ENCODE assay signal across 21 mouse cellular contexts in genomic region chr6:33987132-33987531, GRCm38 (mm10). TPM values are rescaled to one million over a fixed set of nuclear protein-coding genes. Genes with fewer than 3 reads are reported as not detected.
DNase-seq lines count a peak whose midpoint lies in the region; ATAC-seq lines count a peak whose summit lies in the region.
"Had no signal": no experiment of that assay in that cellular context is flagged by ENCODE, and none has a peak within 500 bp of the region (broad histone marks: within the 10 kb centered on the region; RNA-seq: fewer than 3 reads in every experiment).

No protein-coding gene starts in this region.

- peak; percentile 69 for DNase-seq in midbrain, embryonic 11.5 days (ENCODE audit: low spot score, missing footprints)
- no peak for DNase-seq in midbrain, embryonic 10.5 days (ENCODE audit: low spot score)
- peak; percentile 65 for DNase-seq in ZHBTc4 (ENCODE audit: low read depth, low spot score)
- DNase-seq in heart, adult 9 months (ENCODE audit: low spot score in 2 of 2) = no peak
- DNase-seq in spleen, postnatal 36 days (ENCODE audit: low spot score in 2 of 2) = no peak
- DNase-seq: adrenal gland, adult 2 months; adrenal gland, postnatal 10 days; adrenal gland, postnatal 25 days; B cell, adult 2 months; cerebellum, adult 11-12 months; cerebellum, adult 2 months; cerebellum, adult 9-10 months; cerebellum, postnatal 10 days; cerebellum, postnatal 25 days; forebrain, postnatal 0 days had no signal

- no peak overlapping the region for H3K27ac ChIP-seq in midbrain, embryonic 11.5 days (ENCODE audit: low read depth, low read length)
- H3K27ac ChIP-seq in midbrain, embryonic 10.5 days (replicated peaks) = no peak overlapping the region
- H3K27ac ChIP-seq: embryonic facial prominence, embryonic 10.5 days; embryonic facial prominence, embryonic 12.5 days; forebrain, embryonic 13.5 days; forebrain, embryonic 15.5 days had no signal

- 72% methylated on average over 5 of the region's 5 CpGs for WGBS in midbrain, embryonic 11.5 days
- WGBS in midbrain, embryonic 10.5 days = 65% methylated on average over 5 of the region's 5 CpGs

- peaks cover 2% of the 10 kb centered on the region; the same call in 1 of the 2 replicates for H3K4me1 ChIP-seq in midbrain, embryonic 11.5 days (ENCODE audit: control insufficient read depth, insufficient read depth, low read length)
- H3K4me1 ChIP-seq in midbrain, embryonic 10.5 days = peaks cover 7% of the 10 kb centered on the region
- H3K4me1 ChIP-seq: embryonic facial prominence, embryonic 12.5 days had no signal

- no peak overlapping the region for H3K4me2 ChIP-seq in midbrain, embryonic 11.5 days
- H3K4me2 ChIP-seq: embryonic facial prominence, embryonic 12.5 days; forebrain, embryonic 13.5 days; forebrain, embryonic 15.5 days had no signal

- no peak for ATAC-seq in midbrain, embryonic 11.5 days (ENCODE audit: low FRiP score)
- ATAC-seq: CD4-positive, CD25-positive, alpha-beta regulatory T cell, adult 4 months; forebrain, embryonic 13.5 days; forebrain, embryonic 15.5 days; forebrain, postnatal 0 days had no signal

- no peak overlapping the region for H3K4me3 ChIP-seq in midbrain, embryonic 11.5 days (ENCODE audit: low read depth, low read length)
- H3K4me3 ChIP-seq in midbrain, embryonic 10.5 days = no peak overlapping the region
- H3K4me3 ChIP-seq: embryonic facial prominence, embryonic 10.5 days; embryonic facial prominence, embryonic 12.5 days; forebrain, embryonic 13.5 days; forebrain, embryonic 15.5 days had no signal

- H3K9ac ChIP-seq in midbrain, embryonic 11.5 days (ENCODE audit: low read length) = no peak overlapping the region
- H3K9ac ChIP-seq: embryonic facial prominence, embryonic 12.5 days; forebrain, embryonic 13.5 days; forebrain, embryonic 15.5 days; forebrain, postnatal 0 days had no signal

- no peaks in the 10 kb centered on the region for H3K36me3 ChIP-seq in midbrain, embryonic 11.5 days (ENCODE audit: control insufficient read depth, insufficient read depth, low read length)
- no peaks in the 10 kb centered on the region for H3K36me3 ChIP-seq in midbrain, embryonic 10.5 days
- H3K36me3 ChIP-seq: embryonic facial prominence, embryonic 10.5 days; embryonic facial prominence, embryonic 12.5 days; forebrain, embryonic 15.5 days had no signal

- H3K9me3 ChIP-seq in midbrain, embryonic 11.5 days (ENCODE audit: control insufficient read depth, low read length) = no peaks in the 10 kb centered on the region
- no peaks in the 10 kb centered on the region for H3K9me3 ChIP-seq in midbrain, embryonic 10.5 days (replicated peaks)
- H3K9me3 ChIP-seq: embryonic facial prominence, embryonic 10.5 days; embryonic facial prominence, embryonic 12.5 days; forebrain, embryonic 13.5 days; forebrain, embryonic 15.5 days had no signal

- no peaks in the 10 kb centered on the region for H3K27me3 ChIP-seq in midbrain, embryonic 11.5 days (ENCODE audit: control insufficient read depth, insufficient read depth, low read length)
- H3K27me3 ChIP-seq in midbrain, embryonic 10.5 days (ENCODE audit: low read depth, poor library complexity, severe bottlenecking) = no peaks in the 10 kb centered on the region
- H3K27me3 ChIP-seq: CH12.LX; embryonic facial prominence, embryonic 12.5 days; forebrain, embryonic 13.5 days; forebrain, embryonic 15.5 days had no signal

RNA-seq across cellular contexts. Expression of gene Lrguk, which starts 42.1 kb away (rescaled TPM):
- polyA plus RNA-seq in midbrain, embryonic 11.5 days (2014; fragmentation: Nextera tagmentation; extraction: Ambion mirVana) = 0.78 and 1.7 TPM in 2 replicates
- 1.1 and 1.3 TPM in 2 replicates for polyA plus RNA-seq in midbrain, embryonic 10.5 days (2016; fragmentation: Nextera tagmentation; extraction: Ambion mirVana)
- polyA plus RNA-seq: CD4-positive, CD25-positive, alpha-beta regulatory T cell, adult 4 months had no signal

Comparison
In these comparisons a context has a peak if more than half of its experiments do, and no peak if none do; other contexts are left out.
1. DNase-seq: peak in midbrain, embryonic 11.5 days (single experiment) and ZHBTc4 (single experiment); none in midbrain, embryonic 10.5 days (single experiment), heart, adult 9 months (0 of 2) and spleen, postnatal 36 days (0 of 2).